Mouse (Mus musculus) C2C12 (cell line): ENCODE data around the gene Grid1.

ENCODE experiments used
- CTCF ChIP-seq: IDR thresholded peaks from one replicate; pipeline ENCODE4 v1.5.1; 2011; ENCODE audit not compliant: control insufficient read depth, insufficient read depth, insufficient read length
- USF1 ChIP-seq: IDR thresholded peaks from one replicate; pipeline ENCODE4 v1.6.1; 2011; ENCODE audit warnings: low read depth, mild to moderate bottlenecking, control low read depth, moderate library complexity

DNA sequence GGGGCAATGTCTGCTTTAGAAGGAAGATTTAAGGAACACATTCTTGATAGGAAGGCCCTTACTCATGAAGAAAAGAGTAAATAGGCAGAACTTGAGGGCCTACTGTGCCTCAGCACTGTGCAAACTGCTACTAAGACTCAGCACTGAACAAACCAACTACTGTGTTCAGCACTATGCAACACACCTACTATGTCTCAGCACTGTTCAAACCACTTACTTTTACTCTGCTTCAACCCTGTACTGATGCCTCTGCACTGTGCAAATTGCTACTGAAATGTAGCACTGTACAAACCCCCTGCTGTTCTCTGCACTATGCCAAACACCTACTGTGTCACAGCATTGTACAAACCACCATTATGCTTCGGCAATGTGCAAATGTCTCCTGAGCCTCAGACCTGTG lies 260.0 kb downstream of the Grid1 start:
- TF ChIP-seq CTCF (no peak), USF1 (no peak)
